Mouse (Mus musculus) brain, embryonic 14.5 days (tissue): ENCODE data around the gene Hsd11b1. TPM values are rescaled to one million over a fixed set of nuclear protein-coding genes. Genes with fewer than 3 reads are reported as not detected.
"Not testable (repeated sequence)": the region's sequence is repeated elsewhere in the genome, so short reads cannot be mapped to it uniquely, and the experiment has no call there.

Experiments used
- DNase-seq: peaks from one replicate; pipeline ENCODE4 v3.0.0-alpha.2; 2011; ENCODE audit warnings: low read depth
- CTCF ChIP-seq: fragments of 200-500 bp; IDR thresholded peaks from 2 replicates; pipeline ENCODE4 v1.5.1; 2012; ENCODE audit warnings: inconsistent platforms, mild to moderate bottlenecking, moderate library complexity, borderline replicate concordance; ENCODE audit not compliant: insufficient read depth, insufficient read length; ENCODE audit errors: extremely low read depth
- POLR2A ChIP-seq: fragments of 200-500 bp; IDR thresholded peaks from 2 replicates; pipeline ENCODE4 v1.6.1; 2012; ENCODE audit warnings: mild to moderate bottlenecking, inconsistent platforms, borderline replicate concordance; ENCODE audit not compliant: poor library complexity, insufficient read depth, insufficient read length, severe bottlenecking; ENCODE audit errors: extremely low read depth
- polyA plus RNA-seq: library from polyadenylated mRNA; depleted of rRNA; stranded (reverse); fragments of >200 nt; gene quantifications from 2 replicates; pipeline ENCODE4 v1.2.3, GENCODE M21; 2012

Hsd11b1 gene
- polyA plus RNA-seq, 1 experiment = 0.37 TPM

DNA sequence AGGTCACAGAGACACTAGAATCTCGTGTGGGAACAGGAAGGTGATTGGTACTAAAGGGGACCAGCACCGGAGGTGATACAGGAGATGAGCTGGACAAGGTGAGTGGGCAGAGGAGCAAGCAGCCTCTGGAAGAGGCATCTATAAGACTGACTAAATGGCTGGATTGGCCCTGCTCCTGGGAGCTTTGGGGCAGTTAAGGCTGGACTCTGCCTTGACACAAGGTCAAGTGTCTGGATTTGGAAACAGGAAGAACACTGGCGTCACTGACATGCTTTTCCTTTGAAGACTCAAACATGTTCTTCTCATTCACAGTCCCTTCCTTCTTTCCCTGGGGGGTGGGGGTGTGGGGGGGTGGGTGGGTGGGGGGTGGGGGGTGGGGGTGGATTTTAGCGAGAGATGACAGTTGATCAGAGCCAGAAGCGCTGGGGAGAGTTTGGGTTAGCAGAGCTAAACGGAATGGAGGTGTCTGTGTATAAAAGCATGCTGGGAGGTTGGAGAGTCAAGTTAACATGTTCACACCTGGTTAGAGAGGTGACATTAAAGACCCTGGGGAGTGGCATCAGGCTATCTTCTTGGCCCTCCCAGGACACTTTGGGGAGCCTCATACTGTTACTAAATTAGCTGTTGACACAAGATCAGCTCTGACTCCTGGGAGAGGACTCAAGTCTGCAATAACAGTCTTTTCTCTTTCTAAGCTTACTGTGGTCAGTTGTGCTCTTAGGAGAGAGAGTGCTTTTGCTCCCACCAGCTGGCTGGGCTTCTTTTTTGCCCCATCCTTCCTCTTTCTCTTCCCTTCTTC lies 7.3 kb upstream of the Hsd11b1 start:
- TF ChIP-seq CTCF = no peak
- TF ChIP-seq POLR2A = no peak

DNA sequence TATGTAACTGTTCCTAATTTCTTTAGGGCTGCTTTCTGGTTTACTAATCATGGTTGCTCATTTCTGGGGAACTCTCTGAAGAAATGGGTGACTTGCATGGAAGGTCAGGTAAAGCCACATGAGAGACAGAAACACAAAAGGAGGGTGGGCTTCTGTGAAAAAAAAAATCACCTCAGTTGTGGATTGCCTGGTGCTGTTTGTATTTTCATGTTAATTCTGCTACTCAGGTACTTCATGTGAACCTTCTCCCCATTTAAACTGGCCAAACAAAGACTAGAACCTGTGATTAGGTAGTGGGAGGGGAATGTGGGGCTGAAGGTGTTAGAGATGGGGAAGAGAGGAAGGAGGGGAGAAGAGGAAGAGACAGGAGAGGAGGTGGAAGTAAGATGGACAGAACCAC lies 1.9 kb upstream of the Hsd11b1 start:
- no peak for DNase-seq
- TF ChIP-seq POLR2A (no peak), CTCF (no peak)

More for the DNA sequence above, 7.3 kb upstream of the Hsd11b1 start:
- DNase-seq = no peak

DNA sequence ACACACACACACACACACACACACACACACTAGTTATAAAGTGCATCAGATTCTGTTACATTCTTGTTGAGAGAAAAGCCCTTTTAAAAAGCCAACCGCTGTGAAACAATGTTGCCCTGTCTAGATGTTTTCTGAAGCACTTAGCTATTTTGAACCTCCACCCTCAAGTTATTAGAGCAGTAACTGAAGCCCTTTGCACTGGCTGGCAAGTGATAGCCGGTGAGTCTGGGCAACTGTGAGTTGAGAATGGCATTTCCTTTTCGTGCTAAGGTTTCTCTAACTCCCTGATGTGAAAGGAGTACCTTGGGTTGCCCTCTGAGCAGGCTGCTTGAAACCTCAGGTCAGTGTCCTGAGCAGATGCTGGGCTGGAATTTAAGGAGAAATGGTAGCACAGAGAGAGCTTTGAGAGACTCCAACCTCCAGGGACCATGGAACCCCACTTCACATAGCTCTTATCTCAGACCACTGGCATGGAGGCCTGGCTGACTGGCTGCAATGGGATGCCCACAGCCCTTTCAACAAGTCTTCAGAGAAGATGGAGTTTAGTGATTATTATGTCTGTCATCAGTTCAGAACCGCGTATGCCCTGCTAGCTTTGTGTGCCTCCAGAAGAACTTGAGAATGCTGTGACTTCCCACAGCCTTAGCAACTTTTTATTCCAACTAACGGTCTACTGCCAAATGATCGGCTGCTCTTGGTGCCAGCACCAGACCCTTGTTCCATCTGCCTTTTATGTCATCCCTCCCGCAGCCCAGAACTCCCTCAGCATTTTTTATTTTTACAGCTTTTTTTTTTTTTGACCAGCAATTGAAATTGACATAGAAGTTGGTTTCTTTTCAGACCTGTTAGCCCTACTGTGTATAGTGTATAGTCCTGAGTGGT lies 608 bp downstream of the Hsd11b1 start:
- no peak for DNase-seq
- TF ChIP-seq POLR2A = no peak

DNA sequence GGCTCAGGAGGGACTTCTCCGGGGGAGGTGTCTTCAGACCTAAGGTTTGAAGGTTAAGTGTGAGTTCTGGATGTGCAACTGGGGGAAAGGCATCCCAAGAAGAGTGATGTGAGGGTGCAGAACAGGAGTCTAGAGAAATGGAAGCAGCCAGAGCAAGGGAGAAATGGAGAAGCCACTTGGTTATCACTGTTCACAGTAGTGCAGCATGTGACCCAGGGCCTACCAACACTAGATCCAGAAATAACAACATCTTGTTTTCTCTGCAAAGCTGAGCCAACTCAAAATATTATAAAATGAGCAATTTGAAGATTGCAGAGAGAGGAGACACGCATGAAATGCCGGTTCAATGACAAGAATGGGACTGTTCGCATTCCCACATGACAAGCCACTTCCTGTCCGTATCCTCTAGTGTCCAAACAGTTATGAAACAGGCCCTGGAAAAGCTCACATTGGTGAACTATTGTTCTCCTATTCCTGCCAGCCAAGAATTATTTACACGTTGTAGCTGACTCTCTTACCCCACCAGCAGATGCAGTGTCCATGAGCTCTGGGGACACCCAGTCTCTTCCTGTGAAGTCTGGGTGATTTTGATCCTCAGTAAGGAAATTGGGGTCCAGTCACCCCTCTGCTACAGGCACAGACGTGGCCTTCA lies 1.9 kb downstream of the Hsd11b1 start:
- no peak for DNase-seq
- TF ChIP-seq CTCF (no peak), POLR2A (no peak)

DNA sequence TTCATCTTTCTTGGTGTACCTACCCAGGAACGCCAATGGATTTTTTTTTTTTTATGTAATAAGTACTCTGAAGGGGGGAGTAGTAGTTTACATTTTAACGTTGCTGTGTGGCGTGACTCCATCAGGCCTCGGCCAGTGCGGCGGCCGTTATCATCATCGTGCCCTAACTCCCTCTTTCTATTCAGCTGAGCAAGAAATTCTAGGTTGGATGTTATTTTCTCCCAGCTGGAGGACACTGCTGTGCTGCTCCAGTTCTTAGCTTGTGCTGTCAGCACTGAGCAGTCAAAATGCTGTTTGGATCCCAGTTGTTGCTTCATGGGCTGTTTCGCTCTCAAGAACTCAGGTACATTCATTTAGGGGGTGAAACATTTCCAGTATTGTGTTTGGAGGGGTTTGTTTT lies 4.3 kb downstream of the Hsd11b1 start:
- no peak for DNase-seq
- no peak for TF ChIP-seq CTCF
- no peak for TF ChIP-seq POLR2A

DNA sequence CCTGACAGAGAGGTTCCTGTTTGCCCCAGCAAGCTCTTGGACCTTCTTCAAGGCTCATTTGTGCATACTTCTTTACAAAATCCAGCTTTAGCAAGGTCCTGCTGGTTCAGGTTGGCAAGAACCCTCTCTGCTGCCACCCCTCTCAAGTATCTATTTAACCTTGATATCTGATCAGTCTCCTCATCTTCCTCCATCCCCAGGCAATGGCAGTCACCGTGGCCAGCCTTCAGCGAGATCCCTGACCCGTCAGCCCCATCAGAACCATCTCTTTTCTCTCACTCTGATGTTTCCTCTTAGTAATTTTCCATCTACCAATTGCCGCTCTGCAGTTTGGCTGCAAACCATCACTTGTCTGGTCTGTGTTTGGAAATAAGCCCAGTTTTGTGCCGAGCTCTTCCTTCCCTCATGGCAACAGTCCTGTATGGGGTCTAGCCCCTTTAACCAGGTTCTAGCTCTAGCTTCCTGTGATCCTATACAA lies 7.2 kb downstream of the Hsd11b1 start:
- TF ChIP-seq CTCF (no peak), POLR2A (no peak)
- peak; percentile 53 for DNase-seq

DNA sequence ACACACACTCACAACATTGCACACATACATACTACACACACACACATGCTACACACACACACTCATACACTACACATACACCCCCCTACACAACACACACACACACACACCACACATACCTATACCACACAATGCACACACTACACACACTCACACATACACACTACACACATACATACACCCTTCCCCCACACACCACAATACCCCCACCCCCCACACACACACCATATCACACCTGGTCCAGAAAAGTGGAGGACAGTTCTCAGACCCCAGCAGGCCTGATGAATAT lies 7.6 kb downstream of the Hsd11b1 start:
- TF ChIP-seq POLR2A (no peak), CTCF (no peak)
- no peak for DNase-seq

DNA sequence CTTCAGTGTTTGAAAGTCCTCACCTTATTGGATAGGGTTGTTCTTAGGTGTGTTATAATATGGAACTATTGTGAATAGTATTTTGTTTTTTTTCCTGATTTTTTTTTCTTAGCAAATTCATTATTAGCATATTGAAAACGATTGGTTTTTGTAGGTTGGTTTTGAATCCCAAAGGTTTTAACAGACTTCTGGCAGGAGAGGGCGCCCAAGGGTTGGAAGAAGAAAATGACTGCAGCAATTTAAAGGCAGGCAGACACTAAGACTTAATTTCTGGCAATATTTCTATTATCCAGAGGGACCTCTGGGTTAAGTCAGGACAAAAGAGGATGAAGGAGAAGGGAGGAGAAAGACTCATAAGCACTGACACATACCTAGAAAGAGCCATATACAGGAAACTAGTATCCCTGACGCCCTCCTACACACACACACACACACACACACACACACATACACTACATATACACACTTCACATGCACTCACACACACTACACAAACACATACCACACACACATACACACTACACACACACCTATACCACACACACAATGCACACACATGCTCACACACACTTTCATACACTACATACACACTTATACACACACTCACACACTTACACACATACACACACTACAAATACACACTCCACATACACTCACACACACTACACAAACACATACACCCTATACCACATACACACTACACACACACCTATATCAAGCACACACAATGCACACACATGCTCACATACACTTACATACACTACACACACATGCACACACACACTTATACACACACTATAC lies 8.2 kb downstream of the Hsd11b1 start:
- TF ChIP-seq POLR2A (no peak), CTCF (peak; percentile 59; the same call in 1 of the 2 replicates)
- peak; percentile 82 for DNase-seq

DNA sequence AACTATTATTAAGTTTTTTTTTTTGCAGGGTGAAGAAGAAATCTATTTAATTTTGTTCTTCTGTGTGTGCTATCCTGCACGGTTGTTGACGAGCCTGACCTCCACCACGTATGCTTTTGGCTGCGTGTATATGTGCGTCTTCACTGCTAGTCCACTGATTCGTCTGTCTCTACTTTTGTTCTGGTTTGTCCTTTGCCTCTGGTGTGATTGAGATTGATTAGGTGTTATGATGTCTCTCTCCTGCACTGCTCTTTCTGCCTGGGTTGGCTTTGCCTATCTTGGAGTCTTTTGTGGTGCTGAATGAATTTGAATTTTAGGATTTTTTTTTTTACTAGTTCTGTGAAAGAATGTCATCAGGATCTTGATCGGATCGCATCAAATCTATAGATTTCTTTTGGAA lies 8.8 kb downstream of the Hsd11b1 start:
- DNase-seq = no peak
- TF ChIP-seq CTCF (no peak), POLR2A (no peak)

DNA sequence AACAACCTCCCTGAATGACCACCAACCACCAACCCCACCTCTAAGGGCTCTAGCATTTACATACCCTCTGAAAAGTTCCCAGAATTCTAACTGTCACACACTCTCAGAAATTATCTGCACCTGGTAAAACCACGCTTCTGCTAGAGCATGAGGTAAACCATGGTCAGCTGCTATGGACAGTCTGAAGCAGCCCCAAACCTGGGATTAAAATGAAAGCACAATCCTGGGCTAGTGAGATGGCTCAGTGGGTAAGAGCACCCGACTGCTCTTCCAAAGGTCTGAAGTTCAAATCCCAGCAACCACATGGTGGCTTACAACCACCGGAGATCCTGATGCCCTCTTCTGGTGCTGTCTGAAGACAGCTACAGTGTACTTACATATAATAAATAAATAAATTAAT lies 10.0 kb downstream of the Hsd11b1 start:
- DNase-seq = not testable (repeated sequence)

DNA sequence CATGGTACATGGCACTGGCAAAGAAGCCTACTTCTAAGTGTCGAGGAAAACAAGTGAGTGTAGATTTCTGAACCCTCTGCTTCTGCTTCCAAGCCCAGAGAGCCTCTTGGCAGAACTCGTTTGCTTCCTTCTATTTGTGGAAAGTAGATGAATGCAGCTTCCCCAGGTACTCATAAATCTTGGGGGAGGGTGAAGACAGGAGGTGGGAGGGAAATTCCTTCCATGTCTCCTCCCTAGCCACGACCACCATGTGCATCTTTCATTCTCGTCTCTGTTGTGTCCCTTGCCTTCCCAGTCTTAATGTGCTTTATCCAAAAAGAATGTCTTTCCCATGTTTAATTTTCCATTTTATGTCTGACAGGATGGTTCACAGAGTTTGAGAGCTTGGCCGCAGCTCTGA lies 11.3 kb downstream of the Hsd11b1 start:
- DNase-seq = no peak
- no peak for TF ChIP-seq CTCF
- no peak for TF ChIP-seq POLR2A
